In genomic region chr16:10033416-10033979, GRCm38 (mm10) we compare ENCODE assay signal across 17 mouse cellular contexts. TPM values are rescaled to one million over a fixed set of nuclear protein-coding genes. Genes with fewer than 3 reads are reported as not detected.
DNase-seq lines count a peak whose midpoint lies in the region; ATAC-seq and TF ChIP-seq lines count a peak whose summit lies in the region.
"Had no signal": no experiment of that assay in that cellular context is flagged by ENCODE, and none has a peak within 500 bp of the region (broad histone marks: within the 10 kb centered on the region; RNA-seq: fewer than 3 reads in every experiment).

No protein-coding gene starts in this region.

- intact Hi-C loops in heart, postnatal 25 days (cut with DNase I), result no loop called here

- no peak overlapping the region for H3K4me3 ChIP-seq in olfactory bulb, adult 2 months (ENCODE audit: insufficient read depth, low read depth, low read length)
- H3K4me3 ChIP-seq: erythroblast, embryonic 14.5 days; heart, adult 2 months; myocyte had no signal

- no peak for TF ChIP-seq POLR2A in olfactory bulb, adult 2 months (IDR thresholded peaks at IDR 0.05; ENCODE audit: insufficient read depth, low read depth, low read length)

- TF ChIP-seq CTCF in olfactory bulb, adult 2 months (IDR thresholded peaks at IDR 0.05; ENCODE audit: insufficient read depth, low read depth, low read length), result no peak

- DNase-seq in heart, adult 11 months, result peak; percentile 79
- no peak for DNase-seq in heart, postnatal 25 days (ENCODE audit: low spot score)
- peak; percentile 57 for DNase-seq in 3134 (ENCODE audit: extremely low read depth, insufficient read length, low spot score)
- peak; percentile 73 to 75 for DNase-seq in frontal cortex, postnatal 36 days (ENCODE audit: low spot score in 2 of 2)
- no peak for DNase-seq in spleen, postnatal 10 days (ENCODE audit: low spot score in 2 of 2)
- no peak for DNase-seq in kidney, postnatal 25 days
- DNase-seq: cerebellum, adult 9-10 months; heart, adult 2 months; heart, postnatal 14 days; lung, postnatal 14 days; thymus, adult 18-20 months had no signal

- WGBS in olfactory bulb, adult 2 months, result 35% methylated on average over 4 of the region's 4 CpGs

- ATAC-seq in monocyte, adult 5-6 weeks (replicated peaks; ENCODE audit: insufficient number of reproducible peaks, low FRiP score, low TSS enrichment, poor library complexity, severe bottlenecking), result no peak
- ATAC-seq: hindbrain, postnatal 0 days had no signal

- peaks cover 13% of the 10 kb centered on the region for H3K4me1 ChIP-seq in olfactory bulb, adult 2 months (ENCODE audit: control insufficient read depth, insufficient read depth, low read length)

- peak overlapping the region; percentile 91 for H3K27ac ChIP-seq in olfactory bulb, adult 2 months (ENCODE audit: insufficient read depth, low read depth, low read length)
- H3K27ac ChIP-seq: heart, adult 2 months; hindbrain, postnatal 0 days; liver, embryonic 14.5 days had no signal

RNA-seq across cellular contexts. Expression of gene Grin2a, which starts 38.1 kb away (rescaled TPM):
- total RNA-seq in heart, postnatal 25 days (2021), result under 1 TPM; 0.05 to 0.08 TPM
- 36.5 TPM in 1 of 2 replicates, not detected in the other for polyA plus RNA-seq in olfactory bulb, adult 2 months (2012; ENCODE audit: insufficient read depth, insufficient read length, low replicate concordance, missing spikeins)
- not detected in 3 replicates for total RNA-seq in monocyte, adult 5-6 weeks (2017)
- polyA plus RNA-seq: liver, embryonic 14.5 days had no signal

Comparison
In these comparisons a context has a peak if more than half of its experiments do, and no peak if none do; other contexts are left out.
1. DNase-seq: peak in heart, adult 11 months (single experiment), 3134 (single experiment) and frontal cortex, postnatal 36 days (2 of 2); none in heart, postnatal 25 days (single experiment), spleen, postnatal 10 days (0 of 2) and kidney, postnatal 25 days (0 of 2).